Mouse (Mus musculus) C2C12 (cell line): ENCODE measurements around the gene Ralb.

Source experiments
- CTCF ChIP-seq: IDR thresholded peaks from one replicate; pipeline ENCODE4 v1.5.1; 2011; ENCODE audit not compliant: control insufficient read depth, insufficient read depth, insufficient read length
- FOSL1 ChIP-seq: IDR thresholded peaks from one replicate; pipeline ENCODE4 v1.8.0; 2011; ENCODE audit warnings: mild to moderate bottlenecking, low read length; ENCODE audit not compliant: poor library complexity, insufficient read depth, severe bottlenecking
- MYOD1 ChIP-seq: IDR thresholded peaks from one replicate; pipeline ENCODE4 v1.6.1; 2011; ENCODE audit warnings: low read depth; ENCODE audit not compliant: control insufficient read depth, insufficient read length
- MYOG ChIP-seq: IDR thresholded peaks from one replicate; pipeline ENCODE4 v1.6.1; 2011; ENCODE audit not compliant: control insufficient read depth, insufficient read length; ENCODE audit errors: extremely low read depth
- USF1 ChIP-seq: IDR thresholded peaks from one replicate; pipeline ENCODE4 v1.6.1; 2011; ENCODE audit warnings: low read depth, mild to moderate bottlenecking, control low read depth, moderate library complexity

- TF ChIP-seq CTCF = peak; percentile 48
- no peak for TF ChIP-seq FOSL1
- TF ChIP-seq MYOG = no peak
- no peak for TF ChIP-seq USF1
- TF ChIP-seq MYOD1 = no peak
Observed at GRCm38 (mm10) chr1:119548668-119549326, 44.2 kb upstream of the Ralb start.
